Mouse (Mus musculus): ENCODE measurements around the gene Zbtb8a.

- TF ChIP-seq CTCF (IDR thresholded peaks at IDR 0.05; ENCODE audit: low read depth) (peak; percentile 97), EP300 (IDR thresholded peaks at IDR 0.05; ENCODE audit: low read depth) (no peak)
Observed at GRCm38 (mm10) chr4:129350644-129351043, 27.3 kb downstream of the Zbtb8a start.

Measured in heart, postnatal 0 days (tissue).